Mouse (Mus musculus) CH12.LX (cell line): Measurements from ENCODE around the gene Olfr984. TPM values are rescaled to one million over a fixed set of nuclear protein-coding genes. Genes with fewer than 3 reads are reported as not detected.

ENCODE experiments used
- DNase-seq: peaks from one replicate; pipeline ENCODE4 v3.0.0-alpha.2; 2013; ENCODE audit errors: extremely low read depth
- H3K27ac ChIP-seq: 2 replicates; pipeline ENCODE4 v1.5.1; 2012; ENCODE audit warnings: low read depth, mild to moderate bottlenecking, control low read depth, moderate library complexity; ENCODE audit not compliant: insufficient read depth
- H3K27me3 ChIP-seq: replicated peaks from 2 replicates; pipeline ENCODE3; 2012; ENCODE audit warnings: inconsistent platforms
- H3K36me3 ChIP-seq, 2 experiments: replicated peaks in 1 of 2; 2 replicates each; pipeline versions ENCODE3 to v1.6.1; 2012; ENCODE audit warnings: inconsistent platforms in 1 of 2, low read length in 1 of 2, mild to moderate bottlenecking in 1 of 2, mixed read lengths in 1 of 2, moderate library complexity in 1 of 2; ENCODE audit not compliant: control insufficient read depth in 1 of 2, insufficient read depth in 1 of 2
- H3K4me1 ChIP-seq, 2 experiments: 2 replicates each; pipeline ENCODE4 v1.6.1; 2012; ENCODE audit warnings: inconsistent platforms in 1 of 2, moderate library complexity in 1 of 2; ENCODE audit not compliant: insufficient read depth in 2 of 2, control insufficient read depth in 1 of 2
- H3K4me2 ChIP-seq: 2 replicates; pipeline ENCODE4 v1.6.1; 2012; ENCODE audit warnings: low read depth, mild to moderate bottlenecking, control low read depth; ENCODE audit not compliant: poor library complexity, insufficient read depth, severe bottlenecking
- H3K4me3 ChIP-seq, 3 experiments: fragments of 150-350 bp in 1 of 3; sonication (generic) in 1 of 3; replicated peaks in 1 of 3; 2 replicates each; pipeline versions ENCODE3 to v1.5.1; 2011 to 2012; ENCODE audit warnings: low read depth in 2 of 3, low read length in 2 of 3, mild to moderate bottlenecking in 2 of 3, moderate library complexity in 2 of 3, control low read depth in 1 of 3, improper control_type of control experiment in 1 of 3, inconsistent platforms in 1 of 3, mixed read lengths in 1 of 3; ENCODE audit not compliant: poor library complexity in 1 of 3
- H3K79me2 ChIP-seq: replicated peaks from 2 replicates; pipeline ENCODE4 v1.6.1; 2012; ENCODE audit warnings: mild to moderate bottlenecking, moderate library complexity; ENCODE audit not compliant: control insufficient read depth, poor library complexity, insufficient read depth, severe bottlenecking; ENCODE audit errors: extremely low read depth
- H3K9ac ChIP-seq: 2 replicates; pipeline ENCODE4 v1.6.1; 2012; ENCODE audit warnings: low read depth, mild to moderate bottlenecking, control low read depth, moderate library complexity; ENCODE audit not compliant: insufficient read depth
- H3K9me3 ChIP-seq: replicated peaks from 2 replicates; pipeline ENCODE3; 2012; ENCODE audit warnings: low read length, inconsistent platforms, mixed read lengths
- CHD1 ChIP-seq: IDR thresholded peaks from 2 replicates; pipeline ENCODE4 v1.6.1; 2012; ENCODE audit warnings: low read depth, low read length, improper control_type of control experiment, inconsistent platforms
- E2F4 ChIP-seq: IDR thresholded peaks from 2 replicates; pipeline ENCODE4 v1.6.1; 2011; ENCODE audit warnings: low read depth, low read length, improper control_type of control experiment; ENCODE audit not compliant: insufficient replicate concordance
- ELF1 ChIP-seq: IDR thresholded peaks from 2 replicates; pipeline ENCODE4 v1.6.1; 2014; ENCODE audit warnings: low read depth, mild to moderate bottlenecking, inconsistent platforms, low read length, improper control_type of control experiment
- EP300 ChIP-seq: IDR thresholded peaks from 2 replicates; pipeline ENCODE4 v1.6.1; 2011; ENCODE audit warnings: low read length, improper control_type of control experiment
- GABPA ChIP-seq: IDR thresholded peaks from 2 replicates; pipeline ENCODE4 v1.6.1; 2012; ENCODE audit warnings: low read depth, low read length, improper control_type of control experiment, inconsistent platforms; ENCODE audit not compliant: insufficient replicate concordance
- JUN ChIP-seq: IDR thresholded peaks from 2 replicates; pipeline ENCODE4 v1.6.1; 2011; ENCODE audit warnings: low read depth, mild to moderate bottlenecking, low read length, improper control_type of control experiment, moderate library complexity; ENCODE audit not compliant: insufficient read depth
- KAT2A ChIP-seq: IDR thresholded peaks from 2 replicates; pipeline ENCODE4 v1.6.1; 2012; ENCODE audit warnings: low read length, improper control_type of control experiment, inconsistent platforms; ENCODE audit not compliant: insufficient replicate concordance
- MAX ChIP-seq: IDR thresholded peaks from 2 replicates; pipeline ENCODE4 v1.6.1; 2011; ENCODE audit warnings: low read length, improper control_type of control experiment
- MAZ ChIP-seq: IDR thresholded peaks from 2 replicates; pipeline ENCODE4 v1.6.1; 2012; ENCODE audit warnings: low read depth, mild to moderate bottlenecking, inconsistent platforms, low read length, improper control_type of control experiment, moderate library complexity
- MYC ChIP-seq: IDR thresholded peaks from 2 replicates; pipeline ENCODE4 v1.6.1; 2011; ENCODE audit warnings: low read depth, mild to moderate bottlenecking, improper control_type of control experiment, low read length
- NELFE ChIP-seq: IDR thresholded peaks from 2 replicates; pipeline ENCODE4 v1.6.1; 2011; ENCODE audit warnings: low read depth, low read length, improper control_type of control experiment
- PAX5 ChIP-seq: IDR thresholded peaks from 2 replicates; pipeline ENCODE4 v1.6.1; 2012; ENCODE audit warnings: low read length, inconsistent platforms, mixed read lengths
- POLR2A ChIP-seq: IDR thresholded peaks from 2 replicates; pipeline ENCODE4 v1.6.1; 2011; ENCODE audit warnings: low read depth, mild to moderate bottlenecking, improper control_type of control experiment, low read length
- POLR2AphosphoS2 ChIP-seq: IDR thresholded peaks from 2 replicates; pipeline ENCODE4 v1.6.1; 2011; ENCODE audit warnings: low read depth, low read length, improper control_type of control experiment
- RAD21 ChIP-seq: IDR thresholded peaks from 2 replicates; pipeline ENCODE4 v1.6.1; 2011; ENCODE audit warnings: low read depth, mild to moderate bottlenecking, low read length, improper control_type of control experiment, moderate library complexity
- RCOR1 ChIP-seq: conservative IDR thresholded peaks from 2 replicates; pipeline ENCODE4 v1.6.1; 2012; ENCODE audit warnings: low read depth, mild to moderate bottlenecking, inconsistent platforms, low read length, improper control_type of control experiment
- SMC3 ChIP-seq: IDR thresholded peaks from 2 replicates; pipeline ENCODE4 v1.6.1; 2011; ENCODE audit warnings: low read depth, low read length, improper control_type of control experiment
- ZC3H11A ChIP-seq: IDR thresholded peaks from 2 replicates; pipeline ENCODE4 v1.6.1; 2012; ENCODE audit warnings: low read depth, mild to moderate bottlenecking, inconsistent platforms, low read length, improper control_type of control experiment
- dilution Hi-C: fragments of 300-500 bp; cut with MboI; formaldehyde crosslinking; loops from 2 replicates; pipeline ENCODE4 v1.14.3; 2020; ENCODE audit warnings: low sequenced_read_pairs; ENCODE audit not compliant: extremely low pct_unique_long_range_greater_than_20kb, extremely low pct_ligation_motif_present
- in situ Hi-C: fragments of 300-500 bp; cut with MboI; formaldehyde crosslinking; loops from 3 replicates; pipeline ENCODE4 v1.14.3; 2019; ENCODE audit warnings: low sequenced_read_pairs, low pct_ligation_motif_present, low pct_unique_long_range_greater_than_20kb, mixed read lengths
- polyA plus RNA-seq: library from polyadenylated mRNA; unstranded; fragments of >175 nt; gene quantifications from 2 replicates; pipeline ENCODE4 v1.2.1, GENCODE M21; 2012; ENCODE audit warnings: low read depth; ENCODE audit not compliant: insufficient read length
- total RNA-seq, 2 experiments: library from RNA; depleted of rRNA; stranded (reverse); fragments of 300-350 nt in 1 of 2; fragments of >200 nt in 1 of 2; gene quantifications; 2 replicates each; pipeline ENCODE4 v1.2.3; 2012 to 2014

Gene Olfr984
- total and polyA plus RNA-seq, 3 experiments: not detected

DNA sequence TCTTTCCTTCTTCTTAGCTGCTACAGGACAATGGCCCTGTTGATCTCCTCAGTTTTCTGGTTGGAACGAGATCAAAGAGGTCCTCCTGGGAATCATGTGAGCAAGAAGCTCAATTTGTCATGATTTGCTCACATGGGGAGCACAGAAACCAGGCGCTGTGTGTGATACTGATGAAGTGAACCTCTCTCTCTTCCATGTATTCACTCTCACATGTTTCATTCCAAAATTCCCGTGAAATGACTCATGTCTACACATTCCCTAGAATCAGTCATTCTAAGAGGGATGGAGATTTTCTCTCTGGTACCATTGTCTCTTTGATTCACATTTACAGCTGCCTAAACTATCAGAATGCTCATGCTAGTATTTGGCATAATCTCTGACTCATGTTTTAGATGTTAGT is 19.2 kb downstream of the Olfr984 start:
- Histone ChIP-seq H3K36me3 (no peaks in the 10 kb centered on the region), H3K79me2 (no peaks in the 10 kb centered on the region)
- TF ChIP-seq KAT2A (no peak), SMC3 (no peak), MAZ (no peak), ELF1 (no peak), RCOR1 (no peak), JUN (no peak), MYC (no peak), ZC3H11A (no peak), E2F4 (no peak), MAX (no peak), PAX5 (no peak), CHD1 (no peak), POLR2AphosphoS2 (no peak), POLR2A (no peak), RAD21 (no peak)
- TF ChIP-seq, all 38 proteins: peak for 0
- no peaks in the 10 kb centered on the region for H3K4me1 ChIP-seq
- no peak overlapping the region for H3K4me3 ChIP-seq
- in situ Hi-C loops (no loop called here), dilution Hi-C loops (no loop called here)
- no peak overlapping the region for H3K4me2 ChIP-seq
- H3K9ac ChIP-seq: no peak overlapping the region
- no peaks in the 10 kb centered on the region for H3K27me3 ChIP-seq
- no peak overlapping the region for H3K27ac ChIP-seq
- no peak for DNase-seq
- H3K9me3 ChIP-seq: no peaks in the 10 kb centered on the region

DNA sequence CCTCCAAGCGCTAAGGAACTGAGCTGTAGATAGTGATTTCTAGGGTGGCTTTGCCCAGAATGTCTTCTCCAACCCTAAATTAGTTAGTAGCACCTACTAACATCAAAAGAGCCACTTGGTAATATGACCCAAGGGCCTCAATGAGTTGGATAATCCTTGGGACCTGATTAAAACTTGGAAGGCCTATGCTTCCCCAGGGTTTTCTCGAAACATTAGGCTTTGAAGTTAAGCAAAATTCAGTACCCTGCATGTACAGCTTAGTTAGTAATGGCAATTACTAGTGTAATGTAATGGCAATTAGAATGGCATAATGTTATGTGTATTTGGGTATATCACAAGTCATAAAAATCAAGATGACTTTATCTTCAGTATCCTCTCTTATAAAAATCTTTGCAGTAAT is 20.5 kb downstream of the Olfr984 start, which contains the start of gene Olfr983:
Gene Olfr983, minus strand, starts transcription at position 101 of the 400 bp plus-strand sequence.
- Histone ChIP-seq H3K4me2 (no peak within 1 kb of the TSS), H3K9ac (no peak within 1 kb of the TSS), H3K4me1 (no peaks in the 10 kb centered on the region), H3K79me2 (no peaks in the 10 kb centered on the region), H3K36me3 (no peaks in the 10 kb centered on the region), H3K27me3 (no peaks in the 10 kb centered on the region), H3K27ac (no peak within 1 kb of the TSS), H3K9me3 (no peaks in the 10 kb centered on the region), H3K4me3 (no peak within 1 kb of the TSS)
- in situ Hi-C loops: no loop called here
- dilution Hi-C loops: no loop called here
- no peak for DNase-seq
- TF ChIP-seq GABPA (no peak), EP300 (no peak), JUN (no peak), NELFE (no peak)
